Mouse (Mus musculus): ENCODE data around the gene Sst. TPM values are rescaled to one million over a fixed set of nuclear protein-coding genes. Genes with fewer than 3 reads are reported as not detected.

The Sst gene
- polyA plus RNA-seq, 1 experiment from 2014 or later = 3.1 TPM

DNA sequence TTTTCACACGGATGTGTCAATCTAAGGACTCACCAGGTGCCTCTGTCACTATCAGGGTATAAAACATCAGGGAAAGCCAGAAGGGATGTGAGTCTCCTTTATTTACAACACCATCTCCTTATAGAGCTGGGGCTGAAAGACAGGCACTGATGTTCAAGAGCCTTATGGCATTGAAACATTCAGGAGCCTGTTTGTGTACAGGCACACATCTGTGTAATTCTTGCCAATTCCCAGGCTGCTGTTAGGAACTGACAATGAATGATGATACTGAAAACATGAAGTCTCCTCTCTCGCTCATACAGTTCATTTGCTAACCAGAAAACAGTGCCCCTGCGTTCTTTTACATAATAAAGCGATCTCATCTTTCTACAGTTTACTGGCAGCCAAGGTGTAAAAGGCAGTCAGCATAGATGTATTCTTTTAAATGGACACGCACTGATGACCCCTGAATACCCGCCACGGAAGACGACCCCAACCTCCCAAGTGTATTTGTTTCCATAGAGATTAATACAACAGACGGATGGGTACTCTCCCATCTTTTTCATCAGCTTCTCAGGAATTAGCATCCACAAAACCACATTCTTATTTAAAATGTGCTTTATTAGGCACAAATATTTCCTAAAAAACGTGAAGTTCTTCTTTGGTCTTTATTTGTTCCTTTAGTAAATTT is 2.7 kb downstream of the Sst start:
- DNase-seq (ENCODE audit: low spot score) = no peak

DNA sequence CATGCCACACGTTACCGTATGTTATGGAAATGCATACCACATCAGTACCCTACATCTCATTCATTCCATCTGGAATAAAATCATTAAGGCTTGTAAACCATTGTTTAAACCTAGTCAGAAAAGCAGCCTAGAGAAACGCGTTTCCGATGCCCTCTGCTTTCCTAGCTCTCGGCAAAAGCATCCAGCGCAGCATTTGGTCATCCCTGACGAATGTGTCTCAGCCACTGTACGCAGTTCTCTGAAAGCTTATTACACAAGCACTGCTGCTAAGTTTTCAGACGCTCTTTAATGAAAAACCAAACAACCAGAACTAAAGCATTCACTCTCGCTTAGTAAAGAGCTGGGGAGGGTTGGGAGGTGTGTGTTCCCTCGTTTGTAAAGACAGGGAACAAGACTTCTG is 5.7 kb downstream of the Sst start:
- DNase-seq (ENCODE audit: low spot score) = no peak

DNA sequence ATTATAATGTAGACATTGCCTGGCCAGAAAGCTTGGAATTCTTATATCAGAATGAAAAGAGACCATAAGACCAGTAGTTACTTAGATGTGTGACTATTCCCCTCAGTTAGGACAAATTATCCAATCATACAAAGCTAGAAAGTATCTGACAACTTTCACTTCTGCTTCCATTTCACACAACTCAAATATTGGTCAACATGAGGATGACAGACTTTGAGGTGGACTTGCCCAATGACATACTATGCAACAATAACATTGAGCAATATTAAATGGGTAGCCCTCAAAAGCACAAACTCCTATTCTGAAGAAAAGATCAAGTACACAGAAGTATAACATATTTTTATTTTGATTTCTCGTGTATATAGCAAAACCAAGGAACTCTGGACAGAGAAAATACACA is 35.5 kb downstream of the Sst start:
- no peak for DNase-seq (ENCODE audit: low spot score)

DNA sequence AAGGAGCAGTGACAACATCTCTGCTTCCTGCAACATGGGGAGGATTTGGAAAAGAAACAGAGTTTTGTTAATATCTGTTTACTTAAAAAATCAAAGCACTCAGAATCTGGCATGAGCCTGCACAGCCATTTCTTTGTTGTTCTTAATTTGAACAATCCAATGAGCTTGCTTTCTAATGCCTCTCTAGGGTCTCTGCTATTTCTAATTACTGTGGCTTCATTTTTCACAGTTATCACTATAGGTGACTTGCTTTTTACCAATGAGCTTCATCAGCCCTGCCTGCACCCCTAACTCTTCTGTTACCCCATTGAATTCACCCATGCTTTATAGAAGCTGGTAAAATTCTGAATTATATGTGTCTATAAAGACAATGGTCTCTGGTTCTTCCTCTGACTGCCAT is 41.0 kb downstream of the Sst start:
- no peak for DNase-seq (ENCODE audit: low spot score)

DNA sequence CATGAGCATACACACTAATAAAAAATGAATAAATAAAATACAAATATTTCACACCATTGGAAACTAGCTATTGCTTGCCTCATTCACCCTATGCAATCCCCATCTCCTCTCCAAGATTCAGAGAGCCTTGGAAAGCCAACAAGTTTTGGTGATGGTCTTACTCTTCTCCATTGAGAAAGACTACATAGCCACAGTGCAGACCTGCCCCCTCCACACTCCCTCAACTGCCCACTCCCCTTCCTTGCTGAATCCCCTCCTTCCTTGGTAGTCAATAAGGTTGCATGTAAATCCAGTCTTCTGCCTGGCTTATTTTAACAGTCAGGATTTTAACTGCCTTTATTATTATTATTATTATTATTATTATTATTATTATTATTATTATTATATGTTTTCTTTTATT is 41.6 kb downstream of the Sst start:
- no peak for DNase-seq (ENCODE audit: low spot score)

DNA sequence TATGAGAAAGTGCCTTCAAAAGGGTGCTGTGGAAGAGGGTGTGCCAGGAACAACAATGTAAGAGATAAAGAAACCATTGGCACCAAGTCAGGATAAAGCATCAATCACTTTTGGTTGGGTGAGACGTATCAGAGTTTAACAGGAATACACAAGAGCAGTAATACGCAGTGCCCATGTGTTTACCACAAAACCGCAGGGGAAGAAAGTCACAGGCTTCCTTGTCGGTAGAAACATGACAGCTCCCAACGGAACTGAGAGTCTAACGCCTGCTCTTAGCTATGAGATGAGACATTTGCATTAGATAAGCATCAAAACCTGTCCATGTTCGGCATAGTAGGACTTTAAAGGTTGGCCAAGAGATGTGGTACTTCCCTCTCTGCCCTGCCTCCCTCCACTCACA is 46.1 kb downstream of the Sst start:
- peak; percentile 35 for DNase-seq (ENCODE audit: low spot score)

DNA sequence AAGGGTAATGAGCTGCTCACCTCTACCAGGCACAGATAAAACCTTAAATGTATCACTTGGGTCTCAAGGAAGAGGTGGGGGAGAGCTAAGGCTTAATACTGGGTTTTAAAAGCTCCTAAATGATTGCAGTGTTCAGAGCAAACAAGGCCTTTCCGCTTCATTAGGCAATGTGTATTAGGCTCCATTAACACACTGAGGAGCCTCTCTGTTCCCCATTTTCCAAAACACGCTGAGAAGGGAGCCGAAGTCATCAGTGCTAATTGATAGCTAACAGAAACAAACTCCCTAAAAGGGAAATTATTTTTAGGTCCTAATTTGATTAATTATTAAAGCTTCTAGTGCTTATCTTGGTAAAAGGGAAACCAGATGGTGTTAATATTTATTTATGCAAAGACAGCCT is 48.1 kb downstream of the Sst start:
- no peak for DNase-seq (ENCODE audit: low spot score)

Other genes with a start within 250 kb of the Sst start
- gene Rtp2, start 41.4 kb upstream of the Sst start, polyA plus RNA-seq (2015; fragmentation: Nextera tagmentation; extraction: Ambion mirVana) = not detected in 2 replicates
- gene Gm37419, start 97.5 kb upstream of the Sst start, polyA plus RNA-seq (2015; fragmentation: Nextera tagmentation; extraction: Ambion mirVana) = not detected in 2 replicates
- 11.9 and 15.1 TPM in 2 replicates for gene Bcl6, start 97.9 kb upstream of the Sst start, polyA plus RNA-seq (2015; fragmentation: Nextera tagmentation; extraction: Ambion mirVana)